Mouse (Mus musculus): ENCODE measurements around the gene Fnbp1. TPM values are rescaled to one million over a fixed set of nuclear protein-coding genes. Genes with fewer than 3 reads are reported as not detected.

Fnbp1 gene
- polyA plus RNA-seq, 1 experiment from 2014 or later: 26.3 TPM

- Histone ChIP-seq H3K4me1 (no peaks in the 10 kb centered on the region), H3K4me3 (no peak overlapping the region), H3K9ac (no peak overlapping the region), H3K27me3 (no peaks in the 10 kb centered on the region), H3K27ac (no peak overlapping the region), H3K4me2 (replicated peaks) (no peak overlapping the region), H3K36me3 (peaks cover 55% of the 10 kb centered on the region), H3K9me3 (no peaks in the 10 kb centered on the region)
- ATAC-seq (ENCODE audit: insufficient number of reproducible peaks, insufficient read depth, low FRiP score, low TSS enrichment): no peak
- WGBS: 64% methylated on average over 14 of the region's 14 CpGs
Measured at GRCm38 (mm10) chr2:31013371-31014120, 128.3 kb downstream of the Fnbp1 start.

- H3K27me3 ChIP-seq: no peaks in the 10 kb centered on the region
- no peak overlapping the region for H3K4me2 ChIP-seq (replicated peaks)
- no peak overlapping the region for H3K4me3 ChIP-seq
- H3K9me3 ChIP-seq: no peaks in the 10 kb centered on the region
- H3K4me1 ChIP-seq: no peaks in the 10 kb centered on the region
- no peak overlapping the region for H3K27ac ChIP-seq
- no peak for ATAC-seq (ENCODE audit: insufficient number of reproducible peaks, insufficient read depth, low FRiP score, low TSS enrichment)
- 82% methylated on average over 5 of the region's 5 CpGs for WGBS
- H3K36me3 ChIP-seq: peaks cover 62% of the 10 kb centered on the region
- H3K9ac ChIP-seq: no peak overlapping the region
Measured at GRCm38 (mm10) chr2:31007208-31007607, 134.6 kb downstream of the Fnbp1 start.

GRCm38 (mm10) chr2:31006434-31006833 is 135.4 kb downstream of the Fnbp1 start:
- no peak for ATAC-seq (ENCODE audit: insufficient number of reproducible peaks, insufficient read depth, low FRiP score, low TSS enrichment)
- H3K9ac ChIP-seq: no peak overlapping the region

GRCm38 (mm10) chr2:31005453-31005852 is 136.4 kb downstream of the Fnbp1 start:
- Histone ChIP-seq H3K9me3 (no peaks in the 10 kb centered on the region), H3K4me1 (no peaks in the 10 kb centered on the region), H3K27ac (no peak overlapping the region), H3K4me3 (no peak overlapping the region), H3K9ac (no peak overlapping the region), H3K36me3 (peaks cover 50% of the 10 kb centered on the region), H3K4me2 (replicated peaks) (no peak overlapping the region), H3K27me3 (no peaks in the 10 kb centered on the region)
- ATAC-seq (ENCODE audit: insufficient number of reproducible peaks, insufficient read depth, low FRiP score, low TSS enrichment): no peak
- 77% methylated on average over 2 of the region's 2 CpGs for WGBS

More at GRCm38 (mm10) chr2:31006434-31006833, 135.4 kb downstream of the Fnbp1 start:
- Histone ChIP-seq H3K4me2 (replicated peaks) (no peak overlapping the region), H3K36me3 (peaks cover 60% of the 10 kb centered on the region), H3K27me3 (no peaks in the 10 kb centered on the region), H3K27ac (no peak overlapping the region), H3K9me3 (no peaks in the 10 kb centered on the region), H3K4me1 (no peaks in the 10 kb centered on the region), H3K4me3 (no peak overlapping the region)
- WGBS: 85% methylated on average over 5 of the region's 5 CpGs

- Histone ChIP-seq H3K4me2 (replicated peaks) (no peak overlapping the region), H3K9me3 (no peaks in the 10 kb centered on the region), H3K9ac (no peak overlapping the region), H3K36me3 (peaks cover 33% of the 10 kb centered on the region), H3K27ac (no peak overlapping the region), H3K27me3 (no peaks in the 10 kb centered on the region), H3K4me1 (no peaks in the 10 kb centered on the region), H3K4me3 (no peak overlapping the region)
- ATAC-seq (ENCODE audit: insufficient number of reproducible peaks, insufficient read depth, low FRiP score, low TSS enrichment): no peak
- WGBS: 90% methylated on average over 10 of the region's 10 CpGs
Measured at GRCm38 (mm10) chr2:31002857-31003256, 139.0 kb downstream of the Fnbp1 start.

GRCm38 (mm10) chr2:30998443-30999260 is 143.2 kb downstream of the Fnbp1 start:
- Histone ChIP-seq H3K4me1 (no peaks in the 10 kb centered on the region), H3K9ac (no peak overlapping the region), H3K4me2 (replicated peaks) (no peak overlapping the region), H3K27ac (no peak overlapping the region), H3K36me3 (peaks cover 17% of the 10 kb centered on the region; the same call in 1 of the 2 replicates), H3K27me3 (no peaks in the 10 kb centered on the region), H3K9me3 (no peaks in the 10 kb centered on the region), H3K4me3 (no peak overlapping the region)
- no peak for ATAC-seq (ENCODE audit: insufficient number of reproducible peaks, insufficient read depth, low FRiP score, low TSS enrichment)
- WGBS: 72% methylated on average over 8 of the region's 8 CpGs

GRCm38 (mm10) chr2:30995432-30995996 is 146.3 kb downstream of the Fnbp1 start:
- 73% methylated on average over 11 of the region's 11 CpGs for WGBS
- ATAC-seq (ENCODE audit: insufficient number of reproducible peaks, insufficient read depth, low FRiP score, low TSS enrichment): no peak
- no peaks in the 10 kb centered on the region for H3K9me3 ChIP-seq
- no peaks in the 10 kb centered on the region for H3K4me1 ChIP-seq
- no peak overlapping the region for H3K9ac ChIP-seq
- no peak overlapping the region for H3K27ac ChIP-seq
- H3K4me2 ChIP-seq (replicated peaks): no peak overlapping the region
- no peak overlapping the region for H3K4me3 ChIP-seq
- no peaks in the 10 kb centered on the region for H3K36me3 ChIP-seq
- no peaks in the 10 kb centered on the region for H3K27me3 ChIP-seq

- no peak overlapping the region for H3K27ac ChIP-seq
- 93% methylated on average over 4 of the region's 4 CpGs for WGBS
- no peaks in the 10 kb centered on the region for H3K27me3 ChIP-seq
- 0 out of 2 replicates have a peak, but pooled peaks cover 2% of the 10 kb centered on the region for H3K36me3 ChIP-seq
- H3K4me2 ChIP-seq (replicated peaks): no peak overlapping the region
- H3K9me3 ChIP-seq: no peaks in the 10 kb centered on the region
- no peak overlapping the region for H3K9ac ChIP-seq
- H3K4me3 ChIP-seq: no peak overlapping the region
- ATAC-seq (ENCODE audit: insufficient number of reproducible peaks, insufficient read depth, low FRiP score, low TSS enrichment): no peak
- no peaks in the 10 kb centered on the region for H3K4me1 ChIP-seq
Measured at GRCm38 (mm10) chr2:30994853-30995252, 147.0 kb downstream of the Fnbp1 start.

GRCm38 (mm10) chr2:30990221-30990620 is 151.6 kb downstream of the Fnbp1 start:
- WGBS: 86% methylated on average over 9 of the region's 9 CpGs
- Histone ChIP-seq H3K9me3 (no peaks in the 10 kb centered on the region), H3K27ac (no peak overlapping the region), H3K4me2 (replicated peaks) (no peak overlapping the region), H3K27me3 (no peaks in the 10 kb centered on the region), H3K4me3 (no peak overlapping the region), H3K36me3 (0 out of 2 replicates have a peak, but pooled peaks cover 4% of the 10 kb centered on the region), H3K4me1 (no peaks in the 10 kb centered on the region), H3K9ac (no peak overlapping the region)
- no peak for ATAC-seq (ENCODE audit: insufficient number of reproducible peaks, insufficient read depth, low FRiP score, low TSS enrichment)

DNA sequence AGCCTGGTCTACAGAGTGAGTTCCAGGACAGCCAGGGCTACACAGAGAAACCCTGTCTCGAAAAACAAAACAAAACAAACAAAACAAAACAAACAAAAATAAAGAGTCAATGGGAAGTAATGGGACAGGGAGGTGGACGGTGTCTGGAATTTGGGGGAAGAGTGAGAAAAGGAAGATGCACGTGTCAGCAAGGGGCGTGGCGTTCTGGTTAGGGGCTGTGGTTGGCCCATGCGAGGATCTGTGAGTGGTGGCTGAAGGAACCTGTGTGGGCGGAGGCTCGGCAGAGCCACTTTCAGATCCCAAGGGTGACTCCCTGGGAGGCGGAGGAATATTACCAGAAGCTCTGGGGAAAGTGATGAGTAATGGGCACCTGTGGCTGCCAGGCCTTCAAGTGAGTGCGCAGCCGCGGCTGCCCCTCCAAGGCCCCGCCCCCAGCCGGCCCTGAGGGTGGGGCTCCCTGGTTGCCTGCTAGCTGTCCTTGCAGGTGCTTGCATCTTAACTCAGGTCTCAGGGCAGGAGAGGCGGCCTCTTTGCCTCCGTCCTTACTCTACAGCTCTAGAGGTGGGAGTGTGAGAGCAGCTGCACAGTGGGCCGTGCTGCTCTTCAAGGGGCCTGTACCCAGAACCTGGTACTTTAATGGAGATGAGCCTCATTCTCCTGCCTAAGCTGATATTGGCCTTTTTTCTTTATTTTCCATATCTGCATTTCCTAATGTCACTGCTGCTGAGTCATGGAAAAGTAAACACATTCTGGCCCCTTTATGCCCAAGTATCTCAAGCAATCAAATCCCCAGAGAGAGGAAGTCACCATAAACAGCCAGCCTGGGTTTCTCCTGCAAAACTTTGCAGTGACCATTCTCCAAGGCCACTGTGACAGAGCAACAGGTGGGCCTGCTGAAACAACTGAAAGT is 156.4 kb downstream of the Fnbp1 start:
- Histone ChIP-seq H3K9me3 (no peaks in the 10 kb centered on the region), H3K27me3 (no peaks in the 10 kb centered on the region), H3K4me1 (peaks cover 15% of the 10 kb centered on the region), H3K4me3 (no peak overlapping the region), H3K36me3 (0 out of 2 replicates have a peak, but pooled peaks cover 4% of the 10 kb centered on the region), H3K4me2 (replicated peaks) (peak overlapping the region; percentile 0; the same call in 1 of the 2 replicates), H3K9ac (no peak overlapping the region), H3K27ac (no peak overlapping the region)
- 22% methylated on average over 17 of the region's 17 CpGs for WGBS
- ATAC-seq (ENCODE audit: insufficient number of reproducible peaks, insufficient read depth, low FRiP score, low TSS enrichment): no peak

GRCm38 (mm10) chr2:30983024-30983423 is 158.8 kb downstream of the Fnbp1 start:
- peak overlapping the region; percentile 82 for H3K4me2 ChIP-seq (replicated peaks)
- H3K27me3 ChIP-seq: no peaks in the 10 kb centered on the region
- WGBS: 43% methylated on average over 7 of the region's 7 CpGs
- peak overlapping the region; percentile 70; the same call in 1 of the 2 replicates for H3K9ac ChIP-seq
- peaks cover 15% of the 10 kb centered on the region for H3K4me1 ChIP-seq
- H3K27ac ChIP-seq: peak overlapping the region; percentile 48; the same call in 1 of the 2 replicates
- peak overlapping the region; percentile 85 for H3K4me3 ChIP-seq
- peaks cover 11% of the 10 kb centered on the region for H3K36me3 ChIP-seq
- no peaks in the 10 kb centered on the region for H3K9me3 ChIP-seq
- ATAC-seq (ENCODE audit: insufficient number of reproducible peaks, insufficient read depth, low FRiP score, low TSS enrichment): no peak
